Mouse (Mus musculus): ENCODE measurements at regions not wholly inside any gene's neighbourhood (a gene's known extent, or its start where the extent isn't known, plus 50 kb on each side); places are given as distances from the start of the nearest gene placed in this dataset.

GRCm38 (mm10) chr9:115858848-115859247 is 50.4 kb upstream of the Gadl1 start:
- WGBS (ENCODE audit: missing documents), result 78% methylated on average over 3 of the region's 3 CpGs
- no peak overlapping the region for H3K27ac ChIP-seq

More at GRCm38 (mm10) chr9:115858848-115859247, 50.4 kb upstream of the Gadl1 start:
- H3K4me3 ChIP-seq (ENCODE audit: inconsistent target), result no peak overlapping the region
- no peaks in the 10 kb centered on the region for H3K79me2 ChIP-seq (ENCODE audit: inconsistent target)
- no peaks in the 10 kb centered on the region for H3K36me3 ChIP-seq (ENCODE audit: inconsistent target)

All from macrophage (primary cell).